Mouse (Mus musculus) liver, embryonic 15.5 days (tissue): ENCODE results near the gene Cdpf1. TPM values are rescaled to one million over a fixed set of nuclear protein-coding genes. Genes with fewer than 3 reads are reported as not detected.
A peak's percentile ranks its signal among the peaks of the same experiment; 100 is the strongest.

Experiments used
- ATAC-seq: fragments of 200-750 bp; cut with Nextera tagmentation; 2 replicates; pipeline ENCODE4 v1.8.0; 2017; ENCODE audit warnings: moderate number of reproducible peaks, mild to moderate bottlenecking, moderate library complexity; ENCODE audit not compliant: insufficient read depth
- H3K27ac ChIP-seq: fragments of 300-500 bp; sonication (generic); replicated peaks from 2 replicates; pipeline ENCODE4 v1.5.1; 2015; ENCODE audit warnings: mild to moderate bottlenecking, inconsistent platforms
- H3K27me3 ChIP-seq: fragments of 300-500 bp; sonication (generic); 2 replicates; pipeline ENCODE4 v1.6.1; 2015; ENCODE audit warnings: mild to moderate bottlenecking, inconsistent platforms
- H3K36me3 ChIP-seq: fragments of 300-500 bp; sonication (generic); replicated peaks from 2 replicates; pipeline ENCODE4 v1.6.1; 2015; ENCODE audit warnings: moderate library complexity, mild to moderate bottlenecking, inconsistent platforms
- H3K4me1 ChIP-seq: fragments of 300-500 bp; sonication (generic); replicated peaks from 2 replicates; pipeline ENCODE4 v1.6.1; 2015; ENCODE audit warnings: inconsistent platforms
- H3K4me2 ChIP-seq: fragments of 300-500 bp; sonication (generic); 2 replicates; pipeline ENCODE4 v1.6.1; 2015; ENCODE audit warnings: moderate library complexity, mild to moderate bottlenecking, inconsistent platforms
- H3K4me3 ChIP-seq: fragments of 300-500 bp; sonication (generic); replicated peaks from 2 replicates; pipeline ENCODE4 v1.5.1; 2015; ENCODE audit warnings: mild to moderate bottlenecking, inconsistent platforms
- H3K9ac ChIP-seq: fragments of 300-500 bp; sonication (generic); 2 replicates; pipeline ENCODE4 v1.6.1; 2015; ENCODE audit warnings: moderate library complexity, mild to moderate bottlenecking, inconsistent platforms
- H3K9me3 ChIP-seq: fragments of 300-500 bp; sonication (generic); replicated peaks from 2 replicates; pipeline ENCODE4 v1.6.1; 2016; ENCODE audit warnings: inconsistent platforms
- WGBS: fragments of 180-500 bp; shearing (Covaris S2); methylation state at CpG from one replicate; pipeline ENCODE4 v1.1.7; 2015; ENCODE audit warnings: mixed read lengths; ENCODE audit not compliant: insufficient replicate concordance; 5-methylcytosine and 5-hydroxymethylcytosine counted together
- polyA plus RNA-seq: library from polyadenylated mRNA; unstranded; fragments of >200 nt; fragmentation: Nextera tagmentation; extraction: Ambion mirVana; gene quantifications from 2 replicates; pipeline ENCODE4 v1.2.1, GENCODE M21; 2015

Cdpf1 gene
- polyA plus RNA-seq, 1 experiment from 2014 or later, result 20.9 TPM

GRCm38 (mm10) chr15:85831954-85832590 is 20.6 kb upstream of the Cdpf1 start, which contains the start of gene Ttc38:
Gene Ttc38, plus strand, starts transcription at chr15:85832306.
- ATAC-seq, result peak; percentile 85
- Histone ChIP-seq H3K27ac (peak within 1 kb of the TSS; percentile 74), H3K36me3 (no peaks in the 10 kb centered on the region), H3K4me3 (peak within 1 kb of the TSS; percentile 67), H3K9ac (peak within 1 kb of the TSS; percentile 67), H3K9me3 (no peaks in the 10 kb centered on the region), H3K4me1 (peaks cover 27% of the 10 kb centered on the region), H3K4me2 (peak within 1 kb of the TSS; percentile 77), H3K27me3 (no peaks in the 10 kb centered on the region)
- 1% methylated on average over 27 of the region's 27 CpGs for WGBS

- no peak overlapping the region for H3K9ac ChIP-seq
- H3K9me3 ChIP-seq, result no peaks in the 10 kb centered on the region
- H3K4me2 ChIP-seq, result no peak overlapping the region
- no peaks in the 10 kb centered on the region for H3K27me3 ChIP-seq
- peaks cover 36% of the 10 kb centered on the region for H3K4me1 ChIP-seq
- 62% methylated on average over 5 of the region's 5 CpGs for WGBS
- peak overlapping the region; percentile 53 for H3K27ac ChIP-seq
- no peaks in the 10 kb centered on the region for H3K36me3 ChIP-seq
- ATAC-seq, result no peak
- H3K4me3 ChIP-seq, result no peak overlapping the region
Observed at GRCm38 (mm10) chr15:85829470-85829869, 18.0 kb upstream of the Cdpf1 start.

GRCm38 (mm10) chr15:85828071-85828470 is 16.6 kb upstream of the Cdpf1 start:
- H3K4me1 ChIP-seq, result peaks cover 34% of the 10 kb centered on the region
- H3K27me3 ChIP-seq, result peaks cover 11% of the 10 kb centered on the region
- H3K4me2 ChIP-seq, result no peak overlapping the region
- no peak overlapping the region for H3K9ac ChIP-seq
- WGBS, result 53% methylated on average over 4 of the region's 4 CpGs
- ATAC-seq, result no peak
- H3K9me3 ChIP-seq, result no peaks in the 10 kb centered on the region
- H3K4me3 ChIP-seq, result no peak overlapping the region
- no peaks in the 10 kb centered on the region for H3K36me3 ChIP-seq
- H3K27ac ChIP-seq, result no peak overlapping the region; the same call in 1 of the 2 replicates

GRCm38 (mm10) chr15:85826676-85827075 is 15.2 kb upstream of the Cdpf1 start:
- Histone ChIP-seq H3K4me1 (peaks cover 25% of the 10 kb centered on the region), H3K36me3 (no peaks in the 10 kb centered on the region), H3K27ac (peak overlapping the region; percentile 35; the same call in 1 of the 2 replicates), H3K4me2 (peak overlapping the region; percentile 34), H3K4me3 (no peak overlapping the region), H3K9ac (no peak overlapping the region), H3K27me3 (peaks cover 21% of the 10 kb centered on the region), H3K9me3 (no peaks in the 10 kb centered on the region)
- WGBS, result 25% methylated on average over 5 of the region's 5 CpGs
- ATAC-seq, result peak; percentile 74

GRCm38 (mm10) chr15:85822011-85822359 is 10.5 kb upstream of the Cdpf1 start:
- no peak overlapping the region for H3K9ac ChIP-seq

GRCm38 (mm10) chr15:85821203-85822010 is 9.9 kb upstream of the Cdpf1 start, which contains the start of gene Pkdrej:
Gene Pkdrej, minus strand, starts transcription at chr15:85821734.
- H3K4me2 ChIP-seq, result peak within 1 kb of the TSS; percentile 81
- ATAC-seq, result peak; percentile 70
- H3K27ac ChIP-seq, result no peak within 1 kb of the TSS
- H3K36me3 ChIP-seq, result no peaks in the 10 kb centered on the region
- H3K27me3 ChIP-seq, result peaks cover 48% of the 10 kb centered on the region
- WGBS, result 1% methylated on average over 65 of the region's 65 CpGs
- peaks cover 3% of the 10 kb centered on the region; the same call in 1 of the 2 replicates for H3K9me3 ChIP-seq
- H3K4me3 ChIP-seq, result peak within 1 kb of the TSS; percentile 53
- peaks cover 14% of the 10 kb centered on the region for H3K4me1 ChIP-seq
- peak within 1 kb of the TSS; percentile 46; the same call in 1 of the 2 replicates for H3K9ac ChIP-seq

More at GRCm38 (mm10) chr15:85822011-85822359, 10.5 kb upstream of the Cdpf1 start:
- Histone ChIP-seq H3K27ac (no peak overlapping the region), H3K4me2 (peak overlapping the region; percentile 81), H3K4me3 (peak overlapping the region; percentile 53), H3K4me1 (peaks cover 20% of the 10 kb centered on the region), H3K36me3 (no peaks in the 10 kb centered on the region), H3K27me3 (peaks cover 44% of the 10 kb centered on the region), H3K9me3 (peaks cover 3% of the 10 kb centered on the region; the same call in 1 of the 2 replicates)
- WGBS, result 17% methylated on average over 4 of the region's 4 CpGs
- ATAC-seq, result no peak

GRCm38 (mm10) chr15:85813428-85813827 is 1.9 kb upstream of the Cdpf1 start:
- Histone ChIP-seq H3K27ac (no peak overlapping the region), H3K4me2 (peak overlapping the region; percentile 14; the same call in 1 of the 2 replicates), H3K9me3 (peaks cover 3% of the 10 kb centered on the region; the same call in 1 of the 2 replicates), H3K4me3 (no peak overlapping the region), H3K36me3 (no peaks in the 10 kb centered on the region), H3K4me1 (peaks cover 43% of the 10 kb centered on the region), H3K9ac (no peak overlapping the region), H3K27me3 (peaks cover 4% of the 10 kb centered on the region; the same call in 1 of the 2 replicates)
- no peak for ATAC-seq
- 40% methylated on average over 10 of the region's 10 CpGs for WGBS

GRCm38 (mm10) chr15:85810806-85811521 is 533 bp downstream of the Cdpf1 start:
- Histone ChIP-seq H3K4me2 (peak overlapping the region; percentile 92), H3K9ac (peak overlapping the region; percentile 87), H3K4me1 (peaks cover 43% of the 10 kb centered on the region), H3K27ac (peak overlapping the region; percentile 92), H3K9me3 (no peaks in the 10 kb centered on the region), H3K4me3 (peak overlapping the region; percentile 83), H3K27me3 (no peaks in the 10 kb centered on the region), H3K36me3 (no peaks in the 10 kb centered on the region)
- 1% methylated on average over 36 of the region's 36 CpGs for WGBS
- peak; percentile 86 for ATAC-seq

- 69% methylated on average over 5 of the region's 5 CpGs for WGBS
- H3K36me3 ChIP-seq, result no peaks in the 10 kb centered on the region
- ATAC-seq, result no peak
Observed at GRCm38 (mm10) chr15:85810462-85810805, 1.1 kb downstream of the Cdpf1 start.

GRCm38 (mm10) chr15:85809091-85809490 is 2.4 kb downstream of the Cdpf1 start:
- no peak overlapping the region for H3K4me3 ChIP-seq
- H3K27ac ChIP-seq, result no peak overlapping the region
- no peak overlapping the region for H3K4me2 ChIP-seq
- H3K27me3 ChIP-seq, result no peaks in the 10 kb centered on the region
- WGBS, result 60% methylated on average over 12 of the region's 12 CpGs
- ATAC-seq, result no peak
- peaks cover 43% of the 10 kb centered on the region for H3K4me1 ChIP-seq
- H3K9me3 ChIP-seq, result no peaks in the 10 kb centered on the region
- H3K36me3 ChIP-seq, result no peaks in the 10 kb centered on the region
- no peak overlapping the region for H3K9ac ChIP-seq

More at GRCm38 (mm10) chr15:85810462-85810805, 1.1 kb downstream of the Cdpf1 start:
- Histone ChIP-seq H3K9ac (peak overlapping the region; percentile 87), H3K27ac (peak overlapping the region; percentile 92), H3K4me2 (peak overlapping the region; percentile 92), H3K4me3 (peak overlapping the region; percentile 83), H3K27me3 (no peaks in the 10 kb centered on the region), H3K9me3 (no peaks in the 10 kb centered on the region), H3K4me1 (peaks cover 43% of the 10 kb centered on the region)
